Mouse (Mus musculus): ENCODE results near the gene Tmem256. TPM values are rescaled to one million over a fixed set of nuclear protein-coding genes. Genes with fewer than 3 reads are reported as not detected.
A peak's percentile ranks its signal among the peaks of the same experiment; 100 is the strongest.

The Tmem256 gene
- total RNA-seq, 2 experiments from 2014 or later: 113 to 126 TPM

GRCm38 (mm10) chr11:69801379-69801977 is 36.8 kb upstream of the Tmem256 start, which contains the start of gene Fgf11:
Gene Fgf11, minus strand, starts transcription at chr11:69801857.
- peak within 1 kb of the TSS; percentile 52 for H3K4me3 ChIP-seq
- DNase-seq (ENCODE audit: extremely low spot score in 1 of 2, low spot score in 2 of 2): no peak
- intact Hi-C loops (cut with DNase I): loop anchor here (5.0 kb wide), 1 partner anchor 76 kb away; the partner anchor contains the start of gene Tmem95
- peak within 1 kb of the TSS; percentile 59 for H3K27ac ChIP-seq
- TF ChIP-seq CTCF (IDR thresholded peaks at IDR 0.05): no peak

GRCm38 (mm10) chr11:69802648-69803105 is 35.6 kb upstream of the Tmem256 start:
- DNase-seq (ENCODE audit: extremely low spot score in 1 of 2, low spot score in 2 of 2): peak; percentile 80 to 88
- intact Hi-C loops (cut with DNase I): loop anchor here (2.0 to 5.0 kb wide), 4 partner anchors 34 to 75 kb away; partner anchors contain the start of genes Nlgn2, Polr2a and Tmem95
- no peak for TF ChIP-seq CTCF (IDR thresholded peaks at IDR 0.05)
- Histone ChIP-seq H3K27ac (peak overlapping the region; percentile 59), H3K4me3 (peak overlapping the region; percentile 52)

GRCm38 (mm10) chr11:69803328-69803727 is 35.0 kb upstream of the Tmem256 start:
- Histone ChIP-seq H3K4me3 (peak overlapping the region; percentile 52), H3K27ac (peak overlapping the region; percentile 46; the same call in 1 of the 2 replicates)
- DNase-seq (ENCODE audit: extremely low spot score in 1 of 2, low spot score in 2 of 2): no peak
- TF ChIP-seq CTCF (IDR thresholded peaks at IDR 0.05): no peak
- intact Hi-C loops (cut with DNase I): loop anchor here (2.0 to 5.0 kb wide), 4 partner anchors 33 to 74 kb away; partner anchors contain the start of genes Nlgn2, Polr2a and Tmem95

GRCm38 (mm10) chr11:69803786-69804651 is 34.3 kb upstream of the Tmem256 start:
- intact Hi-C loops (cut with DNase I): loop anchor here (2.0 to 5.0 kb wide), 4 partner anchors 33 to 73 kb away; partner anchors contain the start of genes Nlgn2, Polr2a and Tmem95
- TF ChIP-seq CTCF (IDR thresholded peaks at IDR 0.05): peak; percentile 72
- H3K27ac ChIP-seq: peak overlapping the region; percentile 46; the same call in 1 of the 2 replicates

GRCm38 (mm10) chr11:69804652-69804940 is 33.7 kb upstream of the Tmem256 start:
- intact Hi-C loops (cut with DNase I): loop anchor here (5.0 kb wide), 1 partner anchor 73 kb away; the partner anchor contains the start of gene Tmem95
- no peak overlapping the region; the same call in 1 of the 2 replicates for H3K4me3 ChIP-seq
- no peak for TF ChIP-seq CTCF (IDR thresholded peaks at IDR 0.05)
- no peak overlapping the region for H3K27ac ChIP-seq
- no peak for DNase-seq (ENCODE audit: extremely low spot score in 1 of 2, low spot score in 2 of 2)

More at GRCm38 (mm10) chr11:69803786-69804651, 34.3 kb upstream of the Tmem256 start:
- DNase-seq (ENCODE audit: extremely low spot score in 1 of 2, low spot score in 2 of 2): peak; percentile 68 to 79
- H3K4me3 ChIP-seq: peak overlapping the region; percentile 52

GRCm38 (mm10) chr11:69804972-69805909 is 33.1 kb upstream of the Tmem256 start, which contains the start of gene Tmem102:
Gene Tmem102, minus strand, starts transcription at chr11:69805624.
- Histone ChIP-seq H3K4me3 (no peak within 1 kb of the TSS; the same call in 1 of the 2 replicates), H3K27ac (no peak within 1 kb of the TSS)
- no peak; the same call in 1 of the 2 replicates for TF ChIP-seq CTCF (IDR thresholded peaks at IDR 0.05)
- DNase-seq (ENCODE audit: extremely low spot score in 1 of 2, low spot score in 2 of 2): no peak
- intact Hi-C loops (cut with DNase I): loop anchor here (5.0 kb wide), 1 partner anchor 72 kb away; the partner anchor contains the start of gene Tmem95

GRCm38 (mm10) chr11:69806378-69806777 is 31.9 kb upstream of the Tmem256 start:
- intact Hi-C loops (cut with DNase I): no loop called here

GRCm38 (mm10) chr11:69807641-69808040 is 30.7 kb upstream of the Tmem256 start:
- intact Hi-C loops (cut with DNase I): no loop called here
- TF ChIP-seq CTCF (IDR thresholded peaks at IDR 0.05): no peak
- H3K4me3 ChIP-seq: no peak overlapping the region
- no peak for DNase-seq (ENCODE audit: extremely low spot score in 1 of 2, low spot score in 2 of 2)
- H3K27ac ChIP-seq: no peak overlapping the region

More at GRCm38 (mm10) chr11:69806378-69806777, 31.9 kb upstream of the Tmem256 start:
- DNase-seq (ENCODE audit: extremely low spot score in 1 of 2, low spot score in 2 of 2): no peak
- no peak; the same call in 1 of the 2 replicates for TF ChIP-seq CTCF (IDR thresholded peaks at IDR 0.05)
- no peak overlapping the region for H3K27ac ChIP-seq
- no peak overlapping the region for H3K4me3 ChIP-seq

GRCm38 (mm10) chr11:69810280-69810679 is 28.0 kb upstream of the Tmem256 start:
- no peak for TF ChIP-seq CTCF (IDR thresholded peaks at IDR 0.05)
- H3K27ac ChIP-seq: no peak overlapping the region
- intact Hi-C loops (cut with DNase I): loop anchor here (5.0 kb wide), 1 partner anchor 52 kb away; no protein-coding TSS in a partner anchor
- no peak for DNase-seq (ENCODE audit: extremely low spot score in 1 of 2, low spot score in 2 of 2)
- H3K4me3 ChIP-seq: no peak overlapping the region

GRCm38 (mm10) chr11:69815155-69815554 is 23.2 kb upstream of the Tmem256 start, which contains the start of gene Gm39566:
Gene Gm39566, minus strand, starts transcription at chr11:69815298.
- no peak within 1 kb of the TSS for H3K4me3 ChIP-seq
- no peak for DNase-seq (ENCODE audit: extremely low spot score in 1 of 2, low spot score in 2 of 2)
- no peak within 1 kb of the TSS for H3K27ac ChIP-seq
- intact Hi-C loops (cut with DNase I): no loop called here
- no peak for TF ChIP-seq CTCF (IDR thresholded peaks at IDR 0.05)
